Mouse (Mus musculus): ENCODE data around the gene Upk1b. TPM values are rescaled to one million over a fixed set of nuclear protein-coding genes. Genes with fewer than 3 reads are reported as not detected.
A peak's percentile ranks its signal among the peaks of the same experiment; 100 is the strongest.

Upk1b gene
- polyA plus RNA-seq, 1 experiment from 2014 or later = 41.5 TPM

DNA sequence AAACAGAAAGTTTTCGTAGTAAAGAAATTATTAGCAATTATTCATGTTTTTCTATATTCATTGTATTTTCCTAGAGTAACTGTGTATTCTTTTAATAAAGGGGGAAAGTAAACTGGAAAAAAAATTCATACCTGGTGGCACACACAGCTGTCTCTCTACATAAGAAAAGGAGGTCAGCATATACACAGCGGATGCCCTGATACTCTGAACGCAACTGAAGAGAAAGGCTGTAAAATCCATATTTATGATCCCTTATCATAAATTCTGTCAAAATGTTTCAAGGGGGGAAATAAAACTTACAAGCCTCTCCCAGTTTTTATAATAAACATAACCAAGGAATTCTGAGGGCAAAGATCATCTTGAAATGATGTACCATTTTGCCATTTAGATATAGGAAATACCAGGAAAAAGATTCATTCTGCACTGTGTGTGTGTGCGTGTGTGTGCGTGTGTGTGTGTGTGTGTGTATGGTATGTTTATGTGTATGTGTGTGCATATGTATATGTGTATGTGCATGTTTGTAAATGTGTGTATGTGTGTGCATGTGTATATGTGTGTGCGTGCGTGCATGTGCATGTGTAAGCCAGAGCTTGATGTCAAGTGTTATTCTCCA is 19.1 kb downstream of the Upk1b start:
- Histone ChIP-seq H3K36me3 (no peaks in the 10 kb centered on the region), H3K4me2 (no peak overlapping the region), H3K4me3 (replicated peaks) (no peak overlapping the region), H3K27me3 (replicated peaks) (no peaks in the 10 kb centered on the region), H3K4me1 (no peaks in the 10 kb centered on the region), H3K9ac (no peak overlapping the region), H3K27ac (no peak overlapping the region), H3K9me3 (no peaks in the 10 kb centered on the region)
- 91% methylated on average over 7 of the region's 7 CpGs for WGBS
- ATAC-seq (ENCODE audit: insufficient read depth, low FRiP score, low read depth) = no peak

DNA sequence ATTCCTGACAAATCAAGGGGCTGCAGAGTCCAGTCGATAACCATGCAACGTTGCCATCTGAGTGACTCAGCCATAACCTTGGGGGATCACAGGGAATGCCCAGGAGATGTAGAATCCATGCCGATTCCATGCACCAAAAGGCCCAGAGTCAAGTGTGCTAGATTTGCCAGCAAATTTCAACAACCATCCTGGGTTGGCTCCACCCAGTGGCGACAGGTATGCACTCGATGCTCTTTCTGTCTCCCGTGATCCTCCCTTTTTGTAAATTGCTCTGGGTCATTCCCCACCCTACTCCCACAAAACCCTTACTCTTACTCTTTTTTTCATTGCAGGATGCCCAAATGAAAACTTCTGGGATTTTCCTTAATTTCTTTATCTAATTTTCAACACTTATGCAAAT is 23.8 kb downstream of the Upk1b start:
- no peak overlapping the region for H3K27ac ChIP-seq
- no peak overlapping the region for H3K9ac ChIP-seq
- no peaks in the 10 kb centered on the region for H3K4me1 ChIP-seq
- no peak for ATAC-seq (ENCODE audit: insufficient read depth, low FRiP score, low read depth)
- no peak overlapping the region for H3K4me3 ChIP-seq (replicated peaks)
- H3K9me3 ChIP-seq = no peaks in the 10 kb centered on the region
- 55% methylated on average over 6 of the region's 6 CpGs for WGBS
- H3K36me3 ChIP-seq = no peaks in the 10 kb centered on the region
- H3K4me2 ChIP-seq = no peak overlapping the region
- no peaks in the 10 kb centered on the region for H3K27me3 ChIP-seq (replicated peaks)

DNA sequence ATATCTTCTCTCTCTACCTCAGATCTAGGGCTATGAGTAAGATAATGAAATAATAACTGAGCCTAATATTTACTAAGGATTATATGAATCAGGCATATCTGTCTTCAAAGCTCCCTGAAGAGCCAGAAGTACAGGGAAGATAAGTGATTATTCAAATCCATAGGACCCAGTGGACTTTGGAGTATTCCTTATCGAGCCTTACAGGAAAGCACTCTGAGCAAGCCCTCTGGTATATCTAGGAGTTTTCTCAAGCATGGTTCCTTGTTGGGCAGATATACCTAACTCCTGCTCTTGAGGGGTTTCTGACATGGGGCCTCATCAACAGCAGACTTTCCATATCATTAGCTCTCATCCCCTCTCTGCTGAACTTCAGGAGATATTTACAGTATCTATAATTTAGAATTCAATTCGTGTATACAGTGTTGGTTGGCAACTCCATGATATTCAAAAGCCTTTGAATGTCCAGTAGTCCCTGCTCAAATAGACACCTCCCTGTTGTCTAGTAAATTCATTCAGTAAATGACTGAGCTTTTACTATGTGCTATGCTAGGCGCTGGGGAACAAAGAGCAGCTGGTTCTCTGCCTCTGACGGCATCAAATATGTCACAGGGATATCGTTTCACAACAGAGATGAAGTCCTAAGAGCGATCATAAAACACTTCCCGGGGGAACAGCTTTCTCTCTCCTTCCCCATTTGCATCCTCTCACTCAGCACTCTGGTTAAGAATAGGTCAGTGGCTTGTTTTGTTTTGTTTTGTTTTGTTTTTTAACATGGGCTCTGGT is 25.0 kb downstream of the Upk1b start:
- Histone ChIP-seq H3K4me1 (no peaks in the 10 kb centered on the region), H3K27me3 (replicated peaks) (no peaks in the 10 kb centered on the region), H3K9ac (no peak overlapping the region), H3K36me3 (no peaks in the 10 kb centered on the region), H3K4me2 (no peak overlapping the region), H3K27ac (no peak overlapping the region), H3K9me3 (no peaks in the 10 kb centered on the region), H3K4me3 (replicated peaks) (no peak overlapping the region)
- no peak for ATAC-seq (ENCODE audit: insufficient read depth, low FRiP score, low read depth)
- WGBS = 57% methylated on average over 7 of the region's 7 CpGs

DNA sequence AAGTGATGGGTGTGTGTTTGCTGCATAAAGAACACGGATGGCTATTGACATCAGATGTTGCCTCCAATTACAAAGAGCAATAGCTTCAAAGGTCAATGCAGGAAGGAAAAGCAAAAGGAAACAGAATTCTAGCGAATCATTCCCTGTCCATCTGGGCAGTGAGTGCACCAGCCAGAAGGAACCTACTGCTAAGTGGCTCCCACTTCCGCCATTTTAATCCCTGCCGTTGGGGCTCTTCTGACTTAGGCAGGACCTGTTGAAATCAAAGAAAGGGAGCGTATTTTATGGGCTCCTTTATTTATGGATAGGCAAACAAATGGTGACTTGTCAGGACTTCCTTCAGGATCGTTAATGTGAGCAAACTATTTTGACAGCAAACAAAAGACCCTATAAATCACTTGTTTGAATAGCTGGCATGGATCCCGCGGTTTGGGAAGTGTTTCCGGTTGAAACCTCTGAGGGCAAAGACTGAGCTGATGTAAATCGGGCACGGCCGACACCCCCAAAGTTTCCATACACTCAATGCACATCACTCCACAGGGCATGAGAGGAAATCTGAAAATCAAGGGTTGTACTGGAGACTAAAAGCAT is 27.1 kb downstream of the Upk1b start:
- H3K36me3 ChIP-seq = no peaks in the 10 kb centered on the region; the same call in 1 of the 2 replicates
- no peak overlapping the region for H3K9ac ChIP-seq
- H3K4me2 ChIP-seq = peak overlapping the region; percentile 17; the same call in 1 of the 2 replicates
- no peaks in the 10 kb centered on the region for H3K9me3 ChIP-seq
- H3K4me3 ChIP-seq (replicated peaks) = no peak overlapping the region
- WGBS = 29% methylated on average over 12 of the region's 12 CpGs
- no peaks in the 10 kb centered on the region for H3K27me3 ChIP-seq (replicated peaks)
- H3K4me1 ChIP-seq = no peaks in the 10 kb centered on the region
- no peak for ATAC-seq (ENCODE audit: insufficient read depth, low FRiP score, low read depth)
- 0 out of 2 replicates have a peak overlapping the region, but pooled peaks have one; percentile 42 for H3K27ac ChIP-seq

DNA sequence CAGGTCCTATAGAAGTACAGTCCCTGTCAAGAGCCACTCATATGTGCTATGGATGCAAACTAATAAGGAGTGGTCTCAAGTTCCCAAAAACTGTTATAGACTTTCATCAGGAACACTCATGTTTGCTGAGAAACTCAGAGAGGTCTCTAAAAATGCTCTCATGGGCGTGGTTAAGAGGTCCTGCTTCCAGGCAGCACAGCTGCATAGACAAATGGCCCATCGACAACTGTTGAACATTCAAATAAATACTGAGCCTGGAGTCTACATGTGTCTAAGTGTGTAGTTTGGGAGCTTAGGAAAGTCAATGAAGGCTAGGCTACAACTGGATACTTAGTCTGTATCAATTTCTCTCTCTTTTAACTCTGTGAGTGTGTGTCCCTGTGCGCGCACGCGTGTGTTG is 29.0 kb downstream of the Upk1b start:
- Histone ChIP-seq H3K36me3 (no peaks in the 10 kb centered on the region; the same call in 1 of the 2 replicates), H3K4me1 (no peaks in the 10 kb centered on the region), H3K9me3 (no peaks in the 10 kb centered on the region), H3K9ac (no peak overlapping the region), H3K4me2 (no peak overlapping the region), H3K27me3 (replicated peaks) (no peaks in the 10 kb centered on the region), H3K4me3 (replicated peaks) (no peak overlapping the region), H3K27ac (no peak overlapping the region)
- no peak for ATAC-seq (ENCODE audit: insufficient read depth, low FRiP score, low read depth)
- WGBS = 87% methylated on average over 6 of the region's 6 CpGs

DNA sequence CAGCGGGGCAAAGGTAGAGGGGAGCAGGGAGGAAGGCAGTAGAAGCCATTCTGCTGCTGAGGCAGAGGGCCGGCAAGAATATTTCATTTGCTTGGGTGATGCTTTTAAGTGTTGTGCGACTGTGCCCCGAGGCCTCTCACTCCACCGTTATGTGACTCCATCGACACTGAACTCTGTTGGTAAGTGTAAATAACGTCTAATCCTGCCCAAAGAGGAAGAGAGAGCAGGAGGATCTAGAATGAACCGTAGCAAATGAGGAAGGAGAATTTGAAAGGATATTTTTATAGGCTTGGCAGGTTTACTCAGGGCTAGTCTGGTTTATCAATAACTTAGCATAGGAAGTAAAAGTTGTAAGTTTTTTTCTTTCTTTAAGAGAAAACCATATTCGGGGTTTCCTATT is 30.6 kb downstream of the Upk1b start:
- Histone ChIP-seq H3K9me3 (no peaks in the 10 kb centered on the region), H3K9ac (no peak overlapping the region), H3K27me3 (replicated peaks) (no peaks in the 10 kb centered on the region), H3K36me3 (no peaks in the 10 kb centered on the region; the same call in 1 of the 2 replicates), H3K4me1 (no peaks in the 10 kb centered on the region), H3K27ac (no peak overlapping the region), H3K4me3 (replicated peaks) (no peak overlapping the region), H3K4me2 (no peak overlapping the region)
- 68% methylated on average over 9 of the region's 9 CpGs for WGBS
- no peak for ATAC-seq (ENCODE audit: insufficient read depth, low FRiP score, low read depth)

DNA sequence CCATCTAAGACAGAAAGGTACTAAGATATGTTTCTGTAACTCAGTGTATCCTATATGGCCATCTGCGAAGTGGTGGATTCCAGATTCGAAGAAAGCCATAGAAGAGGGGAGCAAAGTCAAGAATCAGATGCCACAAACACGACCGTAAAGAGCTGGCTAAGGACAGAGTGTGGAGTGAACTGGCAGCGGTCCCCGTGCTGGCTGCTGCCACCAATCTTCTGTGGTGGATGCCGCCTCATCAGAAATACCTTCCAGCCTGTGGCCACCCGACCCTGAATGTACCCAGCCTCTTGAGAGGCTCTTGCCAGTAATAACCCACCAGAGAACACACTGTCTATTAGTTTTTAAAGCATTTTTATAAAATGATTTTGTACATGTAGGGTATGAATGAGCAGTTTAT is 31.7 kb downstream of the Upk1b start:
- ATAC-seq (ENCODE audit: insufficient read depth, low FRiP score, low read depth) = no peak
- Histone ChIP-seq H3K9me3 (no peaks in the 10 kb centered on the region), H3K4me2 (no peak overlapping the region), H3K27me3 (replicated peaks) (no peaks in the 10 kb centered on the region), H3K9ac (no peak overlapping the region), H3K27ac (no peak overlapping the region), H3K36me3 (no peaks in the 10 kb centered on the region; the same call in 1 of the 2 replicates), H3K4me1 (no peaks in the 10 kb centered on the region), H3K4me3 (replicated peaks) (no peak overlapping the region)
- WGBS = 92% methylated on average over 8 of the region's 8 CpGs

DNA sequence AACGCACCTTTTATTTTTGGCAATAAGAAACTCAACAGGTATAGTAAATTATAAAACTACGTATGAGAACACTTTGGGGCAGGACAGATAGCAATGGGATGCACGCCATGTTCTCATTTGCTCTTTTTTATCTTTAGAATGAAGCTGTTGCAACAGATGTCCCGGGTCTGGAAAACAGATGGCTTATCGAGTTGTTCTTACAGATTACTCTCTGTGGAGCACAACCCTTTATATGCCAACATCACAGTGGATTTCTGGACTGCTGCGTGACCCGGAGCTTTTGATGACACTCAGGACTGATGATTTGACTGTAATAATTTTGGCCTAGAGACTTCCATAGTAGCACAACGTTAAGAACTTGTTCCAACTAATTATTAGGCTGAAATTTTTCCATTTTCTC is 32.4 kb downstream of the Upk1b start:
- WGBS = 83% methylated on average over 8 of the region's 8 CpGs
- Histone ChIP-seq H3K9me3 (no peaks in the 10 kb centered on the region), H3K27me3 (replicated peaks) (no peaks in the 10 kb centered on the region), H3K36me3 (no peaks in the 10 kb centered on the region; the same call in 1 of the 2 replicates), H3K9ac (no peak overlapping the region), H3K4me3 (replicated peaks) (no peak overlapping the region), H3K4me1 (no peaks in the 10 kb centered on the region), H3K4me2 (no peak overlapping the region), H3K27ac (no peak overlapping the region)
- no peak for ATAC-seq (ENCODE audit: insufficient read depth, low FRiP score, low read depth)

DNA sequence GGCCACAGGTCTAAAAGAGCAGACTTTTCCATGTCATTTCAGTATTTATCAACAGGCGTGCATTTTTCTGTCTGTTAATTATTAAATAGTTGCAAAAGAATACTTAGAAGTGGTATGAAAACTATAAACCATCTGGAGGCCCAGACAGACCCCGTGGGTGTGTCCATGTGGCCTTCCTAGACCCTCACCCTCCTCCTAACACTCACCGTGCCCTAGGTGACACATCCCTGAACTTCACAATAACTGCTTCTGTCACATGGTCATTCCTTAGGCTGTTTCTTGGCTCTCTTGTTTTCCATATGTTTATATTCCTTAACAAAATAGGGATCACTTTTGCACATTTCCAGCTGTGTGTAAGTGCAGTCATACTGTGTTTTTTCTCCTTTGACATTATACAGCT is 33.5 kb downstream of the Upk1b start:
- Histone ChIP-seq H3K4me3 (replicated peaks) (no peak overlapping the region), H3K27ac (no peak overlapping the region), H3K4me2 (no peak overlapping the region), H3K36me3 (no peaks in the 10 kb centered on the region; the same call in 1 of the 2 replicates), H3K27me3 (replicated peaks) (no peaks in the 10 kb centered on the region), H3K9ac (no peak overlapping the region), H3K4me1 (no peaks in the 10 kb centered on the region), H3K9me3 (no peaks in the 10 kb centered on the region)
- ATAC-seq (ENCODE audit: insufficient read depth, low FRiP score, low read depth) = no peak
- WGBS = 40% methylated on average over 3 of the region's 3 CpGs

DNA sequence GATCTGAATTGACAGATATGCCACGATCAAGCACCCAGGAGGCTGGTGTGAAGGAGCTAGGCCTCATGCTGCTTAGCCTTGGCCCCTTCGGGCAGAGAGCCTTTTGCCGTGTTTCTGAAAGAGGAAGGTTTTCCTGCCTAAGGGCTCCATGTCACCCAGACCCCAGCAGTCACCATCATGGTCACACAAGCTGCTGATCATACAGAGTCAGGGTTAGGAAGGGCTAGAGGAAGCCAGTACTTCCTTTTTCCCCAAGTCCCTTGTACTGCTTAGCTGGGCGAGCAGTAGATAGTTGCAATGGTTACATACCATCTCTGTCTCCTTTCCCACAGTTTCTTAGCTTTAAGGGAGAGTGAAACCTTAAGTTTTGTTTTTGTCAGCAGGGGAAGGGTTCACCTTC is 36.6 kb downstream of the Upk1b start:
- Histone ChIP-seq H3K36me3 (no peaks in the 10 kb centered on the region), H3K27ac (no peak overlapping the region), H3K9ac (no peak overlapping the region), H3K9me3 (no peaks in the 10 kb centered on the region), H3K4me2 (no peak overlapping the region), H3K4me1 (no peaks in the 10 kb centered on the region), H3K4me3 (replicated peaks) (no peak overlapping the region), H3K27me3 (replicated peaks) (no peaks in the 10 kb centered on the region)
- no peak for ATAC-seq (ENCODE audit: insufficient read depth, low FRiP score, low read depth)
- 80% methylated on average over 4 of the region's 4 CpGs for WGBS

DNA sequence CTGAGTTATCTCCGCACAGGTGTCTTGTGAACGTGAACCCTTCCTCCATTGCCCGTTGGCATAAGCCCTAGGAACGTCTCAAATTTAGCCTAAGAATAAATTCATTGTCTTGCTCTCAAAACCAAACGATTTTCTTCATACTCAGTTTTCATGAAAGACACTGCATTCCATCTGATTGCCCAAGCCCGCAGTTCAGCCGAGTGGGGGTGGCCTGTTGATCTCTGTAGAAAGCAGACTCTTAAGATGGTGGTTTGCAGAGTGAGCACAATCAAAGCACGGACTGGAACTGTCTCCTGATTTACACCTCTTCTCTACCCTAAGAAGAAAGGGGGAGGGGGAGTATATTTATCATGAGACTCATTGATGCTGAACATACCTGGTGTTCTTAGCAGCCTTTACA is 37.7 kb downstream of the Upk1b start:
- Histone ChIP-seq H3K4me3 (replicated peaks) (no peak overlapping the region), H3K9ac (no peak overlapping the region), H3K4me2 (no peak overlapping the region), H3K9me3 (no peaks in the 10 kb centered on the region), H3K4me1 (no peaks in the 10 kb centered on the region), H3K36me3 (no peaks in the 10 kb centered on the region), H3K27ac (no peak overlapping the region), H3K27me3 (replicated peaks) (no peaks in the 10 kb centered on the region)
- 82% methylated on average over 8 of the region's 8 CpGs for WGBS
- no peak for ATAC-seq (ENCODE audit: insufficient read depth, low FRiP score, low read depth)

DNA sequence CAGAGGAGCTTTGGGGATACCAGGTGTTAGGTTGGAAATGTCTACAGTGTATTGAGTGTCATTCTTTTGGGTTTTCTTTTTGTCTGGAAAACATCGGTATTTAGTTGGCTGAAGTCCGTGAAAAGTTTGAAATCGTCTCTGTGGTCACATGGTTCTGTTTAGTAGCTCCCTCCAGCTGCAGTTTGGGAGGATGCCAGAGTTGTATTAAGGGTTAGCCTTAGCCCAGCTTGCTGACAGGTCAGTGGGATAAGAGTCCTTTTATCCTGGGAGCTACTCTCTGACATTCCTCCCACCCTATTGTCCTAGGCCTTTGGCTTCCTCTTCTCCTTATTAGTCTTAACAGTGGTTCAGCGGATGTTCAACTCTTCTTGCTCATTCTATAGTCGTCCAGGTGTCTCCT is 38.2 kb downstream of the Upk1b start:
- H3K27me3 ChIP-seq (replicated peaks) = no peaks in the 10 kb centered on the region
- H3K9me3 ChIP-seq = no peaks in the 10 kb centered on the region
- no peaks in the 10 kb centered on the region for H3K4me1 ChIP-seq
- H3K27ac ChIP-seq = no peak overlapping the region
- H3K4me2 ChIP-seq = no peak overlapping the region
- no peak overlapping the region for H3K4me3 ChIP-seq (replicated peaks)
- no peak overlapping the region for H3K9ac ChIP-seq
- ATAC-seq (ENCODE audit: insufficient read depth, low FRiP score, low read depth) = no peak
- no peaks in the 10 kb centered on the region for H3K36me3 ChIP-seq
- 77% methylated on average over 5 of the region's 5 CpGs for WGBS

Data from stomach, embryonic 15.5 days (tissue).